Mouse (Mus musculus): ENCODE data around the gene Rab23. TPM values are rescaled to one million over a fixed set of nuclear protein-coding genes. Genes with fewer than 3 reads are reported as not detected.

Rab23 gene
- total RNA-seq, 2 experiments from 2014 or later: 7.8 to 10.4 TPM

GRCm38 (mm10) chr1:33766520-33767508, 47.1 kb downstream of the Rab23 start:
- no peak for DNase-seq

- DNase-seq: no peak
These were observed 48.6 kb downstream of the Rab23 start for GRCm38 (mm10) chr1:33768091-33768787.

- no peak for DNase-seq
These were observed 49.1 kb downstream of the Rab23 start for GRCm38 (mm10) chr1:33768827-33769226.

- no peak for DNase-seq
These were observed 51.9 kb downstream of the Rab23 start for GRCm38 (mm10) chr1:33771621-33772020.

GRCm38 (mm10) chr1:33772106-33772505, 52.4 kb downstream of the Rab23 start:
- DNase-seq: no peak

- DNase-seq: no peak
These were observed 56.5 kb downstream of the Rab23 start for GRCm38 (mm10) chr1:33776175-33776611.

GRCm38 (mm10) chr1:33784561-33784960, 64.9 kb downstream of the Rab23 start:
- DNase-seq: no peak

GRCm38 (mm10) chr1:33788072-33788471, 68.4 kb downstream of the Rab23 start:
- DNase-seq: no peak

GRCm38 (mm10) chr1:33788493-33788892, 68.8 kb downstream of the Rab23 start:
- peak; percentile 9 to 23 for DNase-seq

Other genes with a start within 250 kb of the Rab23 start
- gene Prim2, start 50.1 kb upstream of the Rab23 start, total RNA-seq (2021): 1 to 10 TPM; 1.7 to 2.8 TPM
- 10 to 100 TPM; 34.4 to 39.9 TPM for gene Bag2, start 37.9 kb downstream of the Rab23 start, total RNA-seq (2021)
- 10 to 100 TPM; 11.7 to 12.5 TPM for gene Zfp451, start 94.7 kb downstream of the Rab23 start, total RNA-seq (2021)
- gene Bend6, start 187.9 kb downstream of the Rab23 start, total RNA-seq (2021): 1 to 10 TPM; 1.9 to 2.0 TPM
- gene Dst, start 188.3 kb downstream of the Rab23 start, total RNA-seq (2021): 100 to 1,000 TPM; 378 TPM